Mouse (Mus musculus) midbrain, postnatal 0 days (tissue): ENCODE data around the gene Adgrl2. TPM values are rescaled to one million over a fixed set of nuclear protein-coding genes. Genes with fewer than 3 reads are reported as not detected.

Source experiments
- ATAC-seq: fragments of 200-750 bp; cut with Nextera tagmentation; 2 replicates; pipeline ENCODE4 v1.8.0; 2017; ENCODE audit warnings: moderate number of reproducible peaks, mild to moderate bottlenecking, moderate TSS enrichment, moderate library complexity; ENCODE audit not compliant: low FRiP score
- DNase-seq: peaks from one replicate; pipeline ENCODE4 v3.0.0-alpha.2; 2015; ENCODE audit warnings: low spot score
- H3K27ac ChIP-seq: fragments of 300-500 bp; sonication (generic); 2 replicates; pipeline ENCODE4 v1.5.1; 2014; ENCODE audit warnings: low read depth, mild to moderate bottlenecking, low read length, mixed read lengths
- H3K27me3 ChIP-seq: fragments of 300-500 bp; sonication (generic); 2 replicates; pipeline ENCODE4 v1.6.1; 2014; ENCODE audit warnings: low read length, control low read depth, mixed read lengths; ENCODE audit not compliant: insufficient read depth
- H3K36me3 ChIP-seq: fragments of 300-500 bp; sonication (generic); 2 replicates; pipeline ENCODE4 v1.6.1; 2014; ENCODE audit warnings: low read length, control low read depth, mixed read lengths; ENCODE audit not compliant: insufficient read depth
- H3K4me1 ChIP-seq: fragments of 300-500 bp; sonication (generic); 2 replicates; pipeline ENCODE4 v1.6.1; 2014; ENCODE audit warnings: mild to moderate bottlenecking, control low read depth, antibody characterized with exemption, low read length, mixed read lengths; ENCODE audit not compliant: insufficient read depth
- H3K4me2 ChIP-seq: fragments of 300-500 bp; sonication (generic); 2 replicates; pipeline ENCODE4 v1.6.1; 2014; ENCODE audit warnings: low read depth, mild to moderate bottlenecking, low read length, mixed read lengths; ENCODE audit not compliant: poor library complexity, severe bottlenecking
- H3K4me3 ChIP-seq: fragments of 300-500 bp; sonication (generic); 2 replicates; pipeline ENCODE4 v1.5.1; 2014; ENCODE audit warnings: low read depth, mild to moderate bottlenecking, low read length, moderate library complexity
- H3K9ac ChIP-seq: fragments of 300-500 bp; sonication (generic); replicated peaks from 2 replicates; pipeline ENCODE4 v1.6.1; 2014; ENCODE audit warnings: mild to moderate bottlenecking, low read length, moderate library complexity, mixed read lengths; ENCODE audit not compliant: poor library complexity, severe bottlenecking
- H3K9me3 ChIP-seq: fragments of 300-500 bp; sonication (generic); 2 replicates; pipeline ENCODE4 v1.6.1; 2016; ENCODE audit warnings: low read length, control low read depth
- CTCF ChIP-seq: IDR thresholded peaks from 2 replicates; pipeline ENCODE4 v1.5.1; 2016; ENCODE audit warnings: antibody characterized with exemption, mild to moderate bottlenecking
- WGBS: fragments of 180-500 bp; shearing (Covaris S2); extraction: QIAGEN DNeasy Blood & Tissue Kit; methylation state at CpG from one replicate; pipeline ENCODE4 v1.1.7; 2014; 5-methylcytosine and 5-hydroxymethylcytosine counted together
- polyA plus RNA-seq: library from polyadenylated mRNA; unstranded; fragments of >200 nt; fragmentation: Nextera tagmentation; extraction: Ambion mirVana; gene quantifications from 2 replicates; pipeline ENCODE4 v1.2.1, GENCODE M21; 2015
- total RNA-seq: library from RNA; depleted of rRNA; stranded (reverse); fragments of >200 nt; gene quantifications from 2 replicates; pipeline ENCODE4 v1.2.3, GENCODE M21; 2014

Gene Adgrl2
- total and polyA plus RNA-seq, 2 experiments from 2014 or later = 92.9 to 102 TPM

- TF ChIP-seq CTCF = no peak
- Histone ChIP-seq H3K4me3 (no peak overlapping the region), H3K36me3 (peaks cover 19% of the 10 kb centered on the region), H3K4me2 (no peak overlapping the region), H3K27ac (no peak overlapping the region), H3K9ac (no peak overlapping the region), H3K9me3 (no peaks in the 10 kb centered on the region), H3K27me3 (no peaks in the 10 kb centered on the region), H3K4me1 (no peaks in the 10 kb centered on the region)
- WGBS = 96% methylated on average over 20 of the region's 20 CpGs
- no peak for ATAC-seq
- no peak for DNase-seq
These were observed 157.1 kb downstream of the Adgrl2 start for GRCm38 (mm10) chr3:148833070-148833769.

GRCm38 (mm10) chr3:148832001-148832400 lies 158.4 kb downstream of the Adgrl2 start:
- Histone ChIP-seq H3K4me2 (no peak overlapping the region), H3K27me3 (no peaks in the 10 kb centered on the region), H3K27ac (no peak overlapping the region), H3K9ac (no peak overlapping the region), H3K36me3 (peaks cover 16% of the 10 kb centered on the region), H3K4me1 (no peaks in the 10 kb centered on the region), H3K4me3 (no peak overlapping the region), H3K9me3 (no peaks in the 10 kb centered on the region)
- TF ChIP-seq CTCF = no peak
- ATAC-seq (no peak), DNase-seq (no peak)
- 56% methylated on average over 4 of the region's 4 CpGs for WGBS

GRCm38 (mm10) chr3:148828519-148828918 lies 161.8 kb downstream of the Adgrl2 start:
- 78% methylated on average over 10 of the region's 10 CpGs for WGBS
- no peak for ATAC-seq
- H3K4me1 ChIP-seq = no peaks in the 10 kb centered on the region
- no peaks in the 10 kb centered on the region for H3K9me3 ChIP-seq
- no peak for DNase-seq
- no peak overlapping the region for H3K27ac ChIP-seq
- no peak overlapping the region for H3K4me2 ChIP-seq
- H3K4me3 ChIP-seq = no peak overlapping the region
- no peaks in the 10 kb centered on the region for H3K27me3 ChIP-seq
- peaks cover 3% of the 10 kb centered on the region for H3K36me3 ChIP-seq
- no peak overlapping the region for H3K9ac ChIP-seq
- TF ChIP-seq CTCF = no peak

DNA sequence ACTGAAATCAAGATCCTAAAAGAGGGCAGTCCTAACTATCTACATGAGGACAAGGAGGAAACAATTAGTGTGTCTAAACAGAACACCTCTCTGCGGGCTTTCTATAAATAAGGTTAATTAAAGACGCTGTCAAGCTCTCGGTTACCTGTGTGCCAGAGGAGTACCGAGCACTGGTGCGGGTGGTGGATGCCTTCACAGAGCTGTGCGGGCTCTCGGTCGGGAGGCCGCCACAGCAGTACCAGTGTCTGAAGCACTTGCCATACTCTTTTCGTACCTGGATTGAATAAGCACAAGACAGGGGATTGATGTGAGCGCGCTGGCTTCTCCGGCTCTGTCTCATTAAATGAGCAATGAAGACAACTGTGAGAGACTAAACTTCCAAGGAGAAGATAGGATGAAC lies 166.8 kb downstream of the Adgrl2 start:
- no peak overlapping the region for H3K4me2 ChIP-seq
- H3K4me3 ChIP-seq = no peak overlapping the region
- no peak overlapping the region for H3K27ac ChIP-seq
- H3K9ac ChIP-seq = no peak overlapping the region
- peaks cover 16% of the 10 kb centered on the region for H3K36me3 ChIP-seq
- no peak for ATAC-seq
- no peaks in the 10 kb centered on the region for H3K9me3 ChIP-seq
- TF ChIP-seq CTCF = no peak
- no peak for DNase-seq
- H3K4me1 ChIP-seq = no peaks in the 10 kb centered on the region
- no peaks in the 10 kb centered on the region for H3K27me3 ChIP-seq
- whole genome bisulfite sequencing = 98% methylated on average over 13 of the region's 13 CpGs

- ATAC-seq (no peak), DNase-seq (no peak)
- H3K27ac ChIP-seq = no peak overlapping the region
- 72% methylated on average over 6 of the region's 6 CpGs for WGBS
- H3K4me1 ChIP-seq = no peaks in the 10 kb centered on the region
- 0 out of 2 replicates have a peak, but pooled peaks have one; percentile 8 for TF ChIP-seq CTCF
- H3K4me2 ChIP-seq = no peak overlapping the region
- peaks cover 27% of the 10 kb centered on the region for H3K36me3 ChIP-seq
- H3K9me3 ChIP-seq = no peaks in the 10 kb centered on the region
- no peak overlapping the region for H3K4me3 ChIP-seq
- no peak overlapping the region for H3K9ac ChIP-seq
- H3K27me3 ChIP-seq = no peaks in the 10 kb centered on the region
These were observed 168.7 kb downstream of the Adgrl2 start for GRCm38 (mm10) chr3:148821632-148822031.

- H3K36me3 ChIP-seq = peaks cover 29% of the 10 kb centered on the region
- peak overlapping the region; percentile 10; the same call in 1 of the 2 replicates for H3K4me2 ChIP-seq
- 77% methylated on average over 33 of the region's 33 CpGs for WGBS
- no peak overlapping the region for H3K27ac ChIP-seq
- H3K9ac ChIP-seq = no peak overlapping the region
- TF ChIP-seq CTCF = no peak
- no peaks in the 10 kb centered on the region for H3K27me3 ChIP-seq
- no peaks in the 10 kb centered on the region for H3K4me1 ChIP-seq
- no peaks in the 10 kb centered on the region for H3K9me3 ChIP-seq
- peak overlapping the region; percentile 20; the same call in 1 of the 2 replicates for H3K4me3 ChIP-seq
- peak; percentile 34; the same call in 1 of the 2 replicates for ATAC-seq
- DNase-seq = no peak
These were observed 170.9 kb downstream of the Adgrl2 start for GRCm38 (mm10) chr3:148819323-148820046.
